18 mouse cellular contexts compared by ENCODE assay signal in the genomic region with DNA sequence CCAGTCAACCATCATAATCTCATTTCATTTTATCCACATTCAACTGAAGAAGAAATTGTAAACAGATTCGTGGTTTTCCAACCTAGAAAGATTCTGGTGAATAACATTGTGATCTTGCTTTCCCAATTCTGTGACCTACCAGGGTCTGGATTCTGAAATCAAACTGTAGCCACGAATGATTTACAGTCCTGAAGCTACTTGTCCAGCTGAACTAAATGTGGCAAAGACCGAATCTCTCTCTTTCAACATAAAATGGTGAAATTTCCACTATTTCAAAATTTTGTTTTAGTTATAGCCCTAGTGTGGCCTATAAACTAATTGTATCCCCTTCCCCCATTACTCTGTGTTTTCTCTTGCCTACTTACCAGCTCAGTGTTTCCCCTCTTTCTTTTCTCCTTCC. TPM values are rescaled to one million over a fixed set of nuclear protein-coding genes. Genes with fewer than 3 reads are reported as not detected.
DNase-seq lines count a peak whose midpoint lies in the region; ATAC-seq and TF ChIP-seq lines count a peak whose summit lies in the region.
"Had no signal": no experiment of that assay in that cellular context is flagged by ENCODE, and none has a peak within 500 bp of the region (broad histone marks: within the 10 kb centered on the region; RNA-seq: fewer than 3 reads in every experiment).

No protein-coding gene starts in this region.

- H3K79me2 ChIP-seq in myocyte (ENCODE audit: control insufficient read depth, insufficient read depth): no peaks in the 10 kb centered on the region

- H3K4me3 ChIP-seq in lung, postnatal 0 days (ENCODE audit: low read depth, low read length): no peak overlapping the region
- no peak overlapping the region for H3K4me3 ChIP-seq in brown adipose tissue, adult 24 weeks (ENCODE audit: insufficient read depth, low read depth, low read length)
- no peak overlapping the region for H3K4me3 ChIP-seq in myocyte
- H3K4me3 ChIP-seq in embryonic facial prominence, embryonic 10.5 days: no peak overlapping the region
- H3K4me3 ChIP-seq: embryonic facial prominence, embryonic 12.5 days; embryonic facial prominence, embryonic 15.5 days; hindbrain, embryonic 12.5 days; hindbrain, embryonic 15.5 days had no signal

- no peak overlapping the region for H3K27ac ChIP-seq in lung, postnatal 0 days (ENCODE audit: low read length)
- peak overlapping the region; percentile 56; the same call in 1 of the 2 replicates for H3K27ac ChIP-seq in brown adipose tissue, adult 24 weeks (replicated peaks; ENCODE audit: low read depth, low read length)
- H3K27ac ChIP-seq in embryonic facial prominence, embryonic 10.5 days (replicated peaks): no peak overlapping the region
- H3K27ac ChIP-seq: embryonic facial prominence, embryonic 12.5 days; embryonic facial prominence, embryonic 15.5 days; hindbrain, embryonic 12.5 days; hindbrain, embryonic 15.5 days had no signal

- no peak for TF ChIP-seq CTCF in lung, postnatal 0 days (IDR thresholded peaks at IDR 0.05)

- H3K9me3 ChIP-seq in lung, postnatal 0 days (ENCODE audit: low read length): no peaks in the 10 kb centered on the region
- H3K9me3 ChIP-seq in embryonic facial prominence, embryonic 10.5 days: no peaks in the 10 kb centered on the region
- H3K9me3 ChIP-seq: embryonic facial prominence, embryonic 12.5 days; embryonic facial prominence, embryonic 15.5 days; hindbrain, embryonic 12.5 days; hindbrain, embryonic 15.5 days had no signal

- no peak for TF ChIP-seq EP300 in lung, postnatal 0 days (IDR thresholded peaks at IDR 0.05)

- no peaks in the 10 kb centered on the region for H3K36me3 ChIP-seq in lung, postnatal 0 days (ENCODE audit: insufficient read depth, low read length)
- H3K36me3 ChIP-seq in myocyte (ENCODE audit: control insufficient read depth, insufficient read depth): no peaks in the 10 kb centered on the region
- no peaks in the 10 kb centered on the region for H3K36me3 ChIP-seq in embryonic facial prominence, embryonic 10.5 days (replicated peaks)
- H3K36me3 ChIP-seq: embryonic facial prominence, embryonic 12.5 days; embryonic facial prominence, embryonic 15.5 days; hindbrain, embryonic 12.5 days; hindbrain, embryonic 15.5 days had no signal

- no peak for ATAC-seq in lung, postnatal 0 days
- ATAC-seq: activated CD4-positive, CD25-positive, alpha-beta regulatory T cell, adult 4 months; forebrain, embryonic 14.5 days had no signal

- no peak overlapping the region for H3ac ChIP-seq in myocyte (ENCODE audit: control insufficient read depth, insufficient read length)

- no peaks in the 10 kb centered on the region for H3K4me1 ChIP-seq in lung, postnatal 0 days (ENCODE audit: insufficient read depth, low read depth, low read length)
- no peaks in the 10 kb centered on the region for H3K4me1 ChIP-seq in brown adipose tissue, adult 24 weeks (ENCODE audit: control insufficient read depth, insufficient read depth, insufficient read length, low read length)
- H3K4me1 ChIP-seq in embryonic facial prominence, embryonic 10.5 days: no peaks in the 10 kb centered on the region
- H3K4me1 ChIP-seq: embryonic facial prominence, embryonic 12.5 days; embryonic facial prominence, embryonic 15.5 days; hindbrain, embryonic 12.5 days; hindbrain, embryonic 15.5 days had no signal

- peak; percentile 16 for DNase-seq in lung, postnatal 0 days (ENCODE audit: low spot score)
- DNase-seq in lung, postnatal 14 days: no peak
- DNase-seq in layer of hippocampus, adult 9-11 months: no peak
- no peak for DNase-seq in embryonic facial prominence, embryonic 10.5 days (ENCODE audit: low spot score)
- DNase-seq: cerebellum, adult 18-20 months; cerebellum, adult 9-10 months; cerebellum, postnatal 14 days; gastrocnemius, postnatal 36 days had no signal

- no peaks in the 10 kb centered on the region for H3K27me3 ChIP-seq in lung, postnatal 0 days (replicated peaks; ENCODE audit: insufficient read depth, low read length)
- no peaks in the 10 kb centered on the region for H3K27me3 ChIP-seq in myocyte (ENCODE audit: control insufficient read depth, insufficient read depth, insufficient read length)
- no peaks in the 10 kb centered on the region for H3K27me3 ChIP-seq in embryonic facial prominence, embryonic 10.5 days (replicated peaks; ENCODE audit: low read depth, poor library complexity, severe bottlenecking)
- H3K27me3 ChIP-seq: embryonic facial prominence, embryonic 12.5 days; embryonic facial prominence, embryonic 15.5 days; hindbrain, embryonic 12.5 days; hindbrain, embryonic 15.5 days had no signal

- no peak overlapping the region for H3K4me2 ChIP-seq in lung, postnatal 0 days (replicated peaks; ENCODE audit: low read depth, low read length)
- peak overlapping the region; percentile 10 for H3K4me2 ChIP-seq in myocyte (ENCODE audit: low read depth)
- H3K4me2 ChIP-seq: embryonic facial prominence, embryonic 12.5 days; embryonic facial prominence, embryonic 15.5 days; heart, embryonic 11.5 days; hindbrain, embryonic 12.5 days; hindbrain, embryonic 15.5 days had no signal

- no peak for TF ChIP-seq POLR2A in myocyte (IDR thresholded peaks at IDR 0.05; ENCODE audit: insufficient read length, low read depth)

- 68% methylated on average over 3 of the region's 3 CpGs for WGBS in lung, postnatal 0 days
- WGBS in embryonic facial prominence, embryonic 10.5 days: 89% methylated on average over 3 of the region's 3 CpGs

- no peak overlapping the region for H3K9ac ChIP-seq in lung, postnatal 0 days (replicated peaks; ENCODE audit: low read depth)
- H3K9ac ChIP-seq: embryonic facial prominence, embryonic 12.5 days; embryonic facial prominence, embryonic 15.5 days; hindbrain, embryonic 12.5 days; hindbrain, embryonic 15.5 days had no signal

TF ChIP-seq in myocyte, 11 proteins besides CTCF, POLR2A, EP300 and RAD21:
- TF ChIP-seq MYOG (IDR thresholded peaks at IDR 0.05; ENCODE audit: control insufficient read depth in 1 of 3, insufficient read depth in 1 of 3, insufficient read length in 2 of 3, low read depth in 2 of 3): no peak
- no peak for TF ChIP-seq E2F4 (IDR thresholded peaks at IDR 0.05; ENCODE audit: insufficient read depth)
- TF ChIP-seq CEBPB (IDR thresholded peaks at IDR 0.05; ENCODE audit: insufficient read depth, poor library complexity, severe bottlenecking): no peak
- TF ChIP-seq TCF12 (IDR thresholded peaks at IDR 0.05; ENCODE audit: insufficient read depth, poor library complexity, severe bottlenecking): no peak
- TF ChIP-seq TCF3 (IDR thresholded peaks at IDR 0.05; ENCODE audit: insufficient read length, low read depth): no peak
- no peak for TF ChIP-seq REST (IDR thresholded peaks at IDR 0.05; ENCODE audit: insufficient read depth, insufficient read length)
- TF ChIP-seq POLR2AphosphoS2 (IDR thresholded peaks at IDR 0.05; ENCODE audit: insufficient read length, low read depth): no peak
- no peak for TF ChIP-seq MAX (IDR thresholded peaks at IDR 0.05; ENCODE audit: low read depth)
- no peak for TF ChIP-seq MYOD1 (IDR thresholded peaks at IDR 0.05; ENCODE audit: control insufficient read depth in 1 of 3, insufficient read length in 2 of 3, low read depth in 2 of 3)
- TF ChIP-seq SRF (IDR thresholded peaks at IDR 0.05; ENCODE audit: control insufficient read depth, insufficient read length, low read depth): no peak
- no peak for TF ChIP-seq USF1 (IDR thresholded peaks at IDR 0.05; ENCODE audit: low read depth)

RNA-seq across cellular contexts. Expression of gene Zfp949, which starts 18.2 kb away (rescaled TPM):
- 10.5 and 11.5 TPM in 2 replicates for polyA plus RNA-seq in lung, postnatal 0 days (2015; fragmentation: Nextera tagmentation; extraction: Ambion mirVana)
- 3.9 and 5.0 TPM in 2 replicates for polyA plus RNA-seq in brown adipose tissue, adult 24 weeks (2012; ENCODE audit: insufficient read depth, insufficient read length, missing spikeins)
- polyA plus RNA-seq in myocyte (2012; fragmentation: generic; extraction: Trizol): 3.7 TPM
- polyA plus RNA-seq in embryonic facial prominence, embryonic 10.5 days (2016; fragmentation: Nextera tagmentation; extraction: Ambion mirVana): 7.0 and 8.5 TPM in 2 replicates

RNA-seq across cellular contexts. Expression of gene Syncrip, which starts 47.2 kb away (rescaled TPM):
- polyA plus RNA-seq in lung, postnatal 0 days (2015; fragmentation: Nextera tagmentation; extraction: Ambion mirVana): 36.0 and 38.8 TPM in 2 replicates
- 85.1 and 101 TPM in 2 replicates for polyA plus RNA-seq in brown adipose tissue, adult 24 weeks (2012; ENCODE audit: insufficient read depth, insufficient read length, missing spikeins)
- polyA plus RNA-seq in myocyte (2012; fragmentation: generic; extraction: Trizol): 41.8 TPM
- 133 TPM in 2 replicates for polyA plus RNA-seq in embryonic facial prominence, embryonic 10.5 days (2016; fragmentation: Nextera tagmentation; extraction: Ambion mirVana)

RNA-seq across cellular contexts. Expression of gene Trim43a, which starts 51.1 kb away (rescaled TPM):
- polyA plus RNA-seq in lung, postnatal 0 days (2015; fragmentation: Nextera tagmentation; extraction: Ambion mirVana): 0.08 TPM in 1 of 2 replicates, not detected in the other
- not detected in 2 replicates for polyA plus RNA-seq in brown adipose tissue, adult 24 weeks (2012; ENCODE audit: insufficient read depth, insufficient read length, missing spikeins)
- polyA plus RNA-seq in myocyte (2012; fragmentation: generic; extraction: Trizol): not detected
- 0.07 TPM in 1 of 2 replicates, not detected in the other for polyA plus RNA-seq in embryonic facial prominence, embryonic 10.5 days (2016; fragmentation: Nextera tagmentation; extraction: Ambion mirVana)
- polyA plus RNA-seq: activated CD4-positive, CD25-positive, alpha-beta regulatory T cell, adult 4 months; embryonic facial prominence, embryonic 15.5 days; forebrain, embryonic 11.5 days had no signal
